Mouse (Mus musculus) monocyte, adult 2 months (primary cell): ENCODE measurements around the gene Hoxa7.

Experiments used
- DNase-seq, 2 experiments: peaks; one replicate each; pipeline ENCODE4 v3.0.0; 2022; ENCODE audit warnings: low spot score in 2 of 2, low read depth in 1 of 2

Hoxa7 gene

DNA sequence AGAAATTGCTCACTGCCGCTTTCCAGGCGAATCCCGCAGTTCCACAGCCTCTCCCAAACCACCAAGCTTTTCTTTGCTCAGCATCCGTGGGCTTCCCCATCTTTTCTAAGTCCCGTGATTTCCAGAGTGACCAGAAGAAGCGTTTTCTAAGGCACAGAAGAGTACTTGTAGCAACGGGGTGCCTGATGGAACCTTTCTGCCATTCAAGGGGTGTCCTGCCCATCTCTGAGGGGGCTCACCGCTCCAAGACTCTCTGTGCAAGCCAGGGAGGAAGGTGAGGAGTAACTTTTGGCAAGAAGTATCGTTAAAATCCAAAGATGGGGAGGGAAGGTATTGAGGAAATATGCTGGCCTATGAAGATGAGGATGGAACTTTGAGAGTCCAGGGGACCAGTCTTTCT lies 43.8 kb downstream of the Hoxa7 start:
- DNase-seq: no peak

DNA sequence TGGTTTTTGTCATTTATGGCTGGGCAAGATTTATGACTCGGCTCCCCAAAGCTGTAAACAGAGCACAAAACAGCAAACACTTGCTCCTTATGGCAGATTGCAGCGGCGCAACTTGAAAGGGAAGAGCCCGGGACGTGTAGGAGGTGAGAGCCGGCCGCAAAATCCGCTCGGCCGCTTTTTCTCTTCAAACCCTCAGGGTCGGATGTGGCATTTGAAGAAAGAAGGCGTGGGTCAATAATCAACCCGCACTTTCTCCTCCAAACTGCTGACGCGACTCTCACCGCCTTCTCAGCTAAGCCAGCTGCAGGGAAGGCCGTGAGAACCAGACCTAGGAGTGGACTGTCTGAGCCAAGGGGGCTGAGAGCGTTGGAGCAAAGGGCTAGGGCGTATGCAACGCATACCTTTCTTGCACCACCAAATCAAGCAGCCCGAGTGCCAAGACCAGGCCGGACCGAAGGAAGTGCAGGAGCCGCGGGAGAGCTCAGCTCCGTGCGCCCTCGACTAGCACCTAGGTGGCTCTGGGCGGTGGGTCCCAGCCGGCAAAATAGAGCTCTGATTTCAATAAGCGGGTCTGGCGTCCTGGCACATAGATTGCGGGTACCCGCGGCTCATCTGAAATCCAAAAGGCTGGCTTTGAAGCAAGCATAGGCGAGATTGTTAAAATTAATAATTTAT lies 44.5 kb downstream of the Hoxa7 start, which contains the start of gene 5730596B20Rik:
Gene 5730596B20Rik, plus strand, starts transcription at position 438 of the 675 bp plus-strand sequence.
- DNase-seq: no peak

DNA sequence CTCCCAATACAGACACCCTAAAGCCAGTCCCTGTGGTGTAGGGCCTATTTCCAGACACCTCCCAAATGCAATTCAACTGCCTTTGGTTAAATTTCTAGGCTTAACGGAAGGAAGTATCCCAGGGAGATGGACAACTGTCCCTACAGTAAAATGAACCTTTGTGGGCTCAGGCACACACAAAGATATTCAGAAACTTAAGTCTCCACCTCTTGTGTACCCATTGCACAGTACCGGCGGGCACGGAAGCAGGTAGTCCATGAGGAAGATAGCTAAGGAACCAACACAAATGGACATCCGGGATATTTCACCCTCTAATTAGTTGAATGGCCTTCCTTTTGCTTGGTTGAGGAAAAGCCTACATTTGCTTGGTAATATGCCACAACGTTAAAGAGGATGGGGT lies 45.3 kb downstream of the Hoxa7 start:
- no peak for DNase-seq

DNA sequence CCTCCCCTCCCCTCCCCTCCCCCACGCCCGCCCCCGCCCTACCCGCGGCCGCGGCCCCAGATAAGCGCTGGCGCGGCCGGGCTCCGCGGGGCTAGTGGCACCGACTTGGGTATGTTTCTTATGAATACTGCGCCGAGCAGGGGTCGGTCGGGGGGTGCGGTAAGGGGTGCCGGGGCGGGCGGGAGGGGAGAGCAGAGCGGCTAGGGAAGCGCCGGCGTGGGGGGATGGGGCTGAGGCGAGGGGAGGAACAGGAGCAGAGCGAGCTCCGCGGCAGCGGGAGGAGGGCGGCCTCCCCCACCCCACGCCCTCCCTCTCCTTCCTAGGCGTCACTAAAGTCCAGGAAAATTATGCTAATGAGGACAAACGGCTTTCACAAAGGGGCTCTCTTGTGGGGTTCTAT lies 45.8 kb downstream of the Hoxa7 start:
- no peak for DNase-seq

DNA sequence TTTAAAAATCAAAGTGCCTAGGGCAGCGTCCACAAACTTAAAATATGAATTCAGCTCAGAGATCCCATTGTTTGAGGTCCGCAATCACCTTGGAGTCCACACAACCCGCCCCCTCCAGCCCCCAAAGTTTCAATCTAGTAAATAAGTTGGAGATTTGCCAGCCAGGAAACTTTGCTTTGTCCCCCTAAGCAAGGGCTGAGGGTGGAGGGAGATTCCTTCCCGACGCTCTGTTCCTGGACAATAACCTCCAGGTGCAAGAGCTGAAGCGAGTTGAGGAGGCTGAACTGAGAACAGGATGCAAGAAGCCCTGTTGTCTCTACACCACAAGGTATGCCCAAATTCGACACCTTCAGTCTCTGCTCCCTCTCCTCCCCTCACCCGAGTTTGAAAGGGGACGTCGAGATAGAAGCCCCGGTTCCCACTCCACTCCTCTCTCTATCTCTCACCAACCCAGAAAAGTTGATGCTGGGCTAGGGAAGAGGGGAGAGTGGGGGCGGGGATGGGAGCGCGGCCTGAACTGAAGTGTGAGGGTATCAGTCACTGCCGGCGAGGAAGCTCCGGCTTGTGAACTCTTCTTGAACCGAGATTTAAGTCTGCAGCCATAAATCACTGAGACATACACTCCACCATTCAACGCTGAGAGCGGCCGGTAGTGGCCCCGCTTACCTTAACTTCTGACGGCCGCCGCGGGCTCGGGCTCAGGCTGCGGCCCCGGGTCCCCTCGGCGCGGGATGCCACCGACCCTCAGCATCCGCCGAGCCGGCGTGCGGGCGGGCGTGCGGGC lies 46.5 kb downstream of the Hoxa7 start:
- DNase-seq: no peak

DNA sequence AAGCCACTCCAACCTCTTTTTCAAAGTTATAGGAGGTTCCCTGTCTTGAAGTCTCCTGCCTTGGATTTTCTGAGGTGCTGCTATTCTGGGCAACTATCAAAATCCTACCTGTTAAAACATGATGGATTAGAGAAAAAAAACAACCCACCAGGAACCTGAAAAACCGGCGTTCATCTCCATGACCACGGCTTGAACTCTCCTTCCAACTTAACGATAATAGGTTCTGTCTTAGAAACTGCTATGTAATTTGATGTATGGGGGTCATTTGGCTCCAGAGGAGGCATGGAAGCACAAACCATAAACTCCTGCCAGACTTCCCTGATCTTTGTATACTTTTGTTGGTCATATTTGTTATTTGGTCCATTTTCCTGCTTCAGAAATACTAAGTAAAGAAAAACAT lies 48.0 kb downstream of the Hoxa7 start:
- no peak for DNase-seq

DNA sequence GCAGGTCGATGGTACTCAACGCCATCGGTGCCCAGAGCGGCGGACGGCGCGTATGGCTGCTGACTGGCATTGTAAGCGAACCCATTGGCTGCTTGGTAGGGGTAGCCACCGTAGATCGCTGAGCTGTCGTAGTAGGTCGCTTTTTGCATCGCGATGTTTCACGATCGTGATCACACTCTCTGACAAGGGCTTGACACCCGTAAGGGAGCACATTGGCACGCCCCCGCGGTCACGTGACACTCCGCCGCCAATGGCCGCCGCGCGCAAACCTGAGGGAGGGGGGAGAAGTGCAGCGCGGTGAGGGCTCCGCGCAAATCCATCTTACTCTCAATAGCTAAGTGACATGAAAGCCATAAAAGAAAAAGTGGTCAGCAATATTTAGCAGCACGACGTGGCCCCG lies 49.2 kb downstream of the Hoxa7 start:
- DNase-seq: no peak

DNA sequence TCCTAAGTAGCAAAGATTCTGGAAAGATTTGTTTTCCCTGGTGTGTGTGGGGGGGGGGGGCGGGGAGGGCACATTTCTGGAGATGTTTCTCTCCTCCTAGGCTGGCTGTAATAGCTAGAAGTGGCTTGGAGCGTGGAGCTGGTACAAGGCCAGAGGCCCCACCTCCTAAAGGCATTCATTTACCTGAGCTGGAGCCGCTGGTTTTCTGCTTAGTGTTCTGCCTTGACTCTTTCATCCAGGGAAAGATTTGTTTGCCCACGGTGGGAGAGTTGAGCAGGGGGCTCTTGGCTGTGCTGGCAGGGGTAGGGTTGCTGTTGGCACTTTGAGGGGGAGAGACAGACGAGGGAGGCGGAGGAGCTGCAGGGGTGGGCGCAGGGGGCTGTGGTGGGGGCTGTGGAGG lies 49.7 kb downstream of the Hoxa7 start:
- no peak for DNase-seq

DNA sequence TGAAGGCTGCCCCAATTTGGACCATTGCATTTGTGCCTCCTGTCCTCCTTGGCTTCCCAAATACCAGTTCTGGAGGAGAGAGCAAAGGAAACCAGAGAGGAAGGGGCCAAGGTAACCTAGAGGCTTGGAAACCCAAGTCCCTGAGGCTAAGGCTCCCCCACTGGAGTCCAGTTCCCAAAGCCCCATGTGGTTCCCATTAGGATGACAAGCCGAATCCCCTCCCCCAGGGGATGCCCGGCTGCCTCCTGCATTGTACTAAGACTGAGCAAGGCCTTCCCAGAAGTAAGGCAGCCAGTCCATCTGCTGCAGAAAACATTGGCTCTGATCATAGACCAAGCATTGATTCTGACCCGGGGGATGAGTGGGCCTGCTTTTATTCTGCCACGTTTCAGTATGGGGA lies 50.3 kb downstream of the Hoxa7 start:
- no peak for DNase-seq

DNA sequence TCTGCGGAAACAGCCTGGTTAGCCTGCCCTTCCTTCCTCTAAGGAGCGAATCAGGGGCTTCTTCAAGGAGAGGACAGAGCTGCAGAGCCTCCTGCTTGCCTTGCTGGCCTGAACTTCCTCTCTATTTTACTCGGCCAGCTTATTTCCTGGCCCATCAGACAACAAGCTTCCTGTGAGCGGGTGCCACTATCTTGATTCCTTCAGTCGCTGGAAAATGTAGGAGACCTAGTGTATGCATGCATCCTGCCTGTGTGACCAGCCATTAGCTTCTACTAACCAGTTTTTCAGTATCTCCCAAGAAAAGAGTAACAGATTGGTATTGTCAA lies 50.8 kb downstream of the Hoxa7 start:
- no peak for DNase-seq

DNA sequence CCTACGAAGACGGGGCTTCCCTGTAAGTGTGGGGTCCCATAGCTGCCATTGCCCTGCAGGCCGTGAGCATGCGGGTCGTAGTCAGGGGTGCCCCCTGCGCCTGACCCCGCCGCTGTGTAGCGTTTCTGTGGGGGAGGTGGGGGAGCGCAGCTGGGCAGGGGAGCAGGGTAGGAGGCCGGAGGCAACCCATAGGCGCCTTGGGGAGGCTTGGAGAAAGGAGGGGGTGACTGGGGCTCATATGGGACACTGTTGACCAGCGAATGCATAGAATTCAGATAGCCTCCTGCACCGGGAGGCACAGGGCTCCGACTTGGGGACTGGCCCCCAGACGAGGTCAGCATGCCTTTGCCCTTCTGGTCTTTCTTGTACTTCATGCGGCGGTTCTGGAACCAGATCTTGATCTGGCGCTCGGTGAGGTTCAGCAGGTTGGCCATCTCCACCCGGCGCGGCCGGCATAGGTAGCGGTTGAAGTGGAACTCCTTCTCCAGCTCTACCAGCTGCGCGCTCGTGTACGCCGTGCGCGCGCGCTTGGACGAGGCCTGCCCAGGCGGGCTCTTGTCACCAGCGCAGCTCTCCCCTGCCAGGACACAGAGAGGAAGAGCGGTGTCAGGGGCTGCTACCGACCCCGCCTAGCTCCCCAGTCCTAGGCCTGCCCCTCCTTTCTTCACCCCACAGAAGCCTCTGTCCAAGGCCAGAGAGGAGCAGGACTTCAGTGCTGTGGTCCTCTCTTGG lies 51.3 kb downstream of the Hoxa7 start:
- no peak for DNase-seq

DNA sequence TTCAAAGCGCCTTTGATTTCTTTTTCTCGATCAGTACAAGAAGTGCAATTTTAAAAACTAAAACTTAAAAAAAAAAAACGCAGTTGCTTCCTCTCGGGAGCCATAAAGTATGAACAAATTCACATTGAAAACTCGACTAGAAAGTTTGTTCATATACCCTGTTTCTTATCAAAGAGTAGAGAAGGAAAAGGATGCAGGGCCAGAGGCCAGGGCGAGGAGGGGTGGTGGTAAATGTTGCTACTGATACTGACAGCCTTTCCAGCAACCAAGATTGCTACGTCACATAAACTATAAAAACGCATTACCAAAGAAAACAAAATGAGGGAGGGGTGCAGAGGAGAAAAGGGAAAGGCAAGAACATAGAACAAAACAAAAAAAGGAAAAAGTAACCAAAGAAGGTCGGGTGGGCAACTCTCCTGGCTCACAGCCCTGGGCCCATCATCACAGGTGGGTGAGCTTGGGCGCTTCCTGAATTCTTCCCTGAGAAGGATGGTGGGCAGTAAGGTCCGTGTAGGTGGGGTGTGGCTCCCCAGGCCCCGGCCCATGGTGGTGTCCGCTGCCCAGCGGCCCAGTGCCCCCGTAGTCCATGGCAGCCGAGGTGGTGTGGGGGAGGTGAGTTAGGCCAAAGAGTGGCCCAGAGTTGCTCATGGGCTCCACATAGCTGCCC lies 52.0 kb downstream of the Hoxa7 start:
- DNase-seq: no peak

DNA sequence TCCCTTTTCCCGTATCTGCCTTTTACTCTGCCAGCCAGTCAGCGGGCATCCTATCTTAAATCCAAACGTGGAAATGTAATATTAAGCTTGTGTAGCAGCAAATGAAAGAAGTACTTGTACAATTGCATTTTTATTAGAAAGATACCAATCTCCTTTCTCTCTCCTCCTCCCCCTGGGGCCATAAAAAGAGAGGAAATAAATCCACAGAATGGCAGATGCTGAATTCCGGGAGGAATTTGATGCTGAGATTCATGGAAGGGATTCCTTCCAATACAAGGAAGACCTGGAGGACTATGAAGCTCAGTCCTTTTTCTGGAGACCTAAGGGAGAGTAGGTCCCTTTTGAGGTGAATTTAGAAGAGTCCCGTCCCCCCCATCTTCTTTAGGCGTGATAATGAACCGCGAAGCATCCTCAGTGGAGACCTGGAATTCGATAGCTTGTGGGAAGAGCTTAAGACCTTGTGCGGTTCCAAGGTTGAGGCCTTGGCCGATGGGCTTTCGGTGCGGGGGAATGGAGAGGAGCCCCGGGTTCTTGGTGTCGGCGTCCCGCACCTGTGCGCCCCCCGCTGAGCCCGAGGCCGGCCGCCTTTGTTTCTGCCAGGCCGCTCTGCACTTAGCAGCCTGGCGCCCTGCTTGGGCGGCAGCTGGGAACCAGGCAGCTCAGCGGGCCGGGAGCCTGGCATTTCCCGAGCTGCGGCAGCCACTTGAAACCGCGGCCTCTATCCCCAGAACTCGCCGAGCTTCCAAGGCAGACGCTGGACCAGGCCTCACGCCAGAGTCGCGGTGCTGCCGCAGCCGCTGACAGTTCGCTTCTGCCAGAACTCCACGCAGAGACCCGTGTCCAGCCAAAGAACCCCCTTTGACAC lies 53.2 kb downstream of the Hoxa7 start:
- no peak for DNase-seq

DNA sequence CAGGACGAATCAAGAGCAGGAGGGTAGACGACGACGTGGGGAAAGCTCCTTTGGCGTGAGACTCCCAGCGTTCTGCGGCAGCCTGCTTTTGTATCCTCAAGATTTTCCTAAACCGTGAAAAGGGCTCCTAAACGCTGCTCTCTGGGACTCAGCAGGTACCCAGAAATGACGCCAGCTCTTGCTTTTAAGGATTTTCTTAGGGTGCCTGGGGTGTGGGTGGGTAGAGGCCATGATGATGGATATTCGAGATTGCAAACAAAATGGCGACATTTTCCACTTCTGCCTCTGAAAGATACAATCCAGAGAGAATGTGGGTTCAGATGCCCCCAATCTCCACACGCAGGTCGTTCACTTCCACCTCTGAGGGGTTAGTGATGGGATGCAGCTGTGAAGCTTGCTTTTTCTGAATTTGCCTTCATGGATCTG lies 53.9 kb downstream of the Hoxa7 start:
- no peak for DNase-seq

DNA sequence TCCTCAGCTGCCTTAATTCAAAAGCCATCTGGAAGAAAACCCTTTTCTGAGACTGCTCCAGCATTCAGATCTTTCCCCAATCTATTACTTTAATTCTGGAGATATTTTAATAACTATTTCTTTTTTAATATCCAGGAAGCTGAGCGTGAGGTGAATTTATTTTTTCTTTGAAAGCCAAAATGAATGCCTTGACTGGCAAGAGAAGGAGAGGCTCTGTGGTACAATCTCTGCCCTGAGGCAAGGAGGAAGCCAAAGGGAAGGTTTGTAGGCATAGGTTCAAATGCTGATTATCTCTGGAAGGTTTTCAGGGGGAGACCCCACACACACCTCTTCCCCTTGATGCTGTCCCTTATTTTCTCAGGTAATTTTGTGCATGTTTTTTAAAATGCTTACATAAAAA lies 54.5 kb downstream of the Hoxa7 start:
- no peak for DNase-seq

DNA sequence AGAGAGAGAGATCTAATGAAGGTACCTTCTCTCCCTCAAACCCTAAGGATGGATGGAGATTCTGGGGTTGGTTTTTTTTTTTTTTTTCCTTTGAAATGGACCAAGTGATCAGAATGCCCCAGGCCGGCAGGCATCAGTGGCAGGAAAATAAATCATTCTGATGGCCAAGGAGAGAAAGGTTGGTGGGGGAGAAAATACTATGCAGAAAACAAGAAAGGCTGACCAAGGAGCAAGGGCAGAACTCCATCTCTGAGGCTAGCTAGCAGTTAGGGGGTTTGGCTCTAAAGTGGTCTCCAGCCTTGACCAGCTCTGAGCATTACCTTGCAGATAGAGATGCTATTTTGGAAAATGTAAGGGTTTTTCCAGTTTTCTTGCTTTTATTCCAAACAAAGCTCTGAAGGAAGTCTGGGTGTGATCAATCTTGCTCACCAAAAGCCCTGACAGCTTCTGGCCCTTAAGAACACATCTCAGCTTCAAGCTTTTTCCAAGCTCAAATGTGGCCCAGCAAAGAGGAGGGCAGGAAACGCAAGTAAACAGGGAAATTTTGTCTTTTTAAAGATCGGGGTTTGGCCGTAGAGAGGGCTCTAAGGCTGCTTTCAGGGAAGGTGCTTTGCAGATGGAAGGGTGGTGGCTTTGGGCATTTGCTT lies 55.1 kb downstream of the Hoxa7 start:
- DNase-seq: no peak

DNA sequence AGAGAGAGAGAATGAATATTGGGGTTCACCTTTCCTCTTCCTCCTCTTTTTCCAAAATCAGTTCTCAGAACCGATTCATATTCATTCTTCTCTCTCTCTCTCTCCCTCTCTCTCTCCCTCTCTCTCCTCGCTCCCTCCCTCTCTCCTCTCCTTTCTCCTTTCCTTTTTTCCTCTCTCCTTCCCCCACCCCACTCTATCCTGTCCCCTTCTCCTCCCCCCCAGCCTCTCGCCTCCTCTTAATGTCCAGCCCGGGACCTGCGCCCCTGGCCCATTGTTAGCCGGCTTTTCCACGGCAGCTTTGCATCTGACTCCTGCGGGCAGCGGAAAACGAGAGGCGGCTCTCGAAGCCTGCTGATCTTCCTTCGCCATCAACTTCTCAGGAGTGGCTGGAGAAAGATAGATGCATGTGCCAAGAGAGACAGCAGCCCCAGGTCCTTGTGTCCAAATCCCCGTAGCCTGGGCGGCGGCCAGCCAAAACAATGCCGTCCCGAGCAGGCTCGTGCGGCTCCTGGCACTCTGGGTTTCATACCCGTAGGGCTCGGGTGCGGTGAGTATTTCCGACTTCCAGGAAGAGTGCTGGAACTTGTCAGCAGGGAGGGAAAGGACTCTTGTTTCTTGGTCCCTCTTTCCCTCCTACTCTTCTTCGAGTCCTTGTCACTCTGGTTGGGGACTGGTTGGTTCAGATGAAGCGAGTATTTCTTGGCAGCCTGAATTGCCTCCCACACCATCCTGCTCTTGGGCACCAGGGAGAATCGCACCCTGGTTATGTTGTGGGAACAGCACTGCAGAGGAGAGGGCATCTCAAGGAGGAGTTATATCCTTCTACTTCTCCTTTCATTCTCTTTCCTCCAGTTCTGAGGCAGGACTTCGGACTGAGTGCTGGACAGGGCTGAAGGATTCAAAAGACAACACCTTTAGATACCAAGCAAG lies 55.9 kb downstream of the Hoxa7 start:
- DNase-seq: no peak

DNA sequence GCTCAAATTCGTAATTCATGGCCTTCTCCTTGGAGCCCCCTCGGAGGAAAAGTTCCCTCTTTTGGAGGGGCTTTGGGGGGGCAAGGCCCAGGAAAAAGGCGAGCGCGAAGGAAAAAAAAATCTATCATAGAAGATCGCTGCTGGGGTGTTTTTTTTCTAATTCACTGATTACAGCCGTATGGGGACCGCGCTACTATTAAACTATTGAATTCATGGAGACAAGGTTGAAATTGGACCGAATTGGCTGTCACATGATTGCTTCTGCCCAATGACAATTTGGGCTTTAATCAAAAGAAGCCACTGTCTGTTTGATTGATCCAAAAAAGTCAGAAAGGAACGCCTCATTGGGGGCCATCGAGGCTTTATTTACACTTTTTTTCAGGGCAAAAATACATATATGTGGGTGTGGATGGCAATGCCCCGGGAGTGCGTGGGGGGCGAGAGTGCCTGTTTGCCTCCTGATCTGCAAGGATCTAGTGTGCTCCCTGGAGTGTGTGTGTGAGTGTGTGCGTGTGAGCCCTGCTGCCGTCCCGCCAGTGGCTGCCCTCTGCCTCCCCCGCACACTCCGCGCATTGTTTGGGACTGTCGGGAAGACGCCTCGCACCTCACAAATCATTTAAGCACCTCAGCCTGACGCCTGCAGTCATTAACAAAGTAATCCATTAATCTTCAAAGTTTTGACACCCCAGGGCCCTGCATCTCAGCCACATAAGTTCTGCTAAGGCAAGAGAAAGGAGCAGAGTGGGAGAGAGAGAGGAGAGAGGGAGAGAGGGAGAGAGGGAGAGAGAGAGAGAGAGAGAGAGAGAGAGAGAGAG lies 56.8 kb downstream of the Hoxa7 start, which contains the start of gene Hoxa2:
Gene Hoxa2, minus strand, starts transcription at position 206 of the 815 bp plus-strand sequence.
- DNase-seq: no peak
